Mouse (Mus musculus) hindlimb bud, embryonic 11.5 days (tissue): Measurements from ENCODE around the gene Dnah10.
"Not testable (repeated sequence)": the region's sequence is repeated elsewhere in the genome, so short reads cannot be mapped to it uniquely, and the experiment has no call there.

Experiments
- DNase-seq: peaks from one replicate; pipeline ENCODE4 v3.0.0-alpha.2; 2012; ENCODE audit warnings: low read depth, low spot score; ENCODE audit errors: extremely low spot score

Gene Dnah10

DNA sequence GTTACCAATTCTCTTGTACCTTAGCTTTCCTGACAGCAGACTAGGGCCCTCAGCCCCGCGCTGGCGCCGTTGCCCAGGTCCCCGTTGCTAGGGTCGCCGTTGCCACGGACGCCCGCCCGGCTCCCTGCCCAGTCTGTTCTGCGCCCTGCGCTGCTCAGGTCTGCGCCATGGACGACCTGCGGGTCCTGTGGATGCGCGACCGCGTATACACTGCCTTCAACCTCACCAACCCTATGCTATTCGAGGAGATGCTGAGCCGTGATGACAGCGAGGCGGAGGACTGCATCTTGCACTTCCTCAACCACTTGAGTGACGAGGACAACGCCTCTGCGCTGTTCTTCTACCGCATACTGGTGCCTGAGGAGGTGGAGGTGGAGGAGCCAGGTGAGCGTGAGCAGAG, at the start of gene Dnah10:
Gene Dnah10, plus strand, starts transcription at position 89 of the 400 bp plus-strand sequence.
- no peak for DNase-seq

DNA sequence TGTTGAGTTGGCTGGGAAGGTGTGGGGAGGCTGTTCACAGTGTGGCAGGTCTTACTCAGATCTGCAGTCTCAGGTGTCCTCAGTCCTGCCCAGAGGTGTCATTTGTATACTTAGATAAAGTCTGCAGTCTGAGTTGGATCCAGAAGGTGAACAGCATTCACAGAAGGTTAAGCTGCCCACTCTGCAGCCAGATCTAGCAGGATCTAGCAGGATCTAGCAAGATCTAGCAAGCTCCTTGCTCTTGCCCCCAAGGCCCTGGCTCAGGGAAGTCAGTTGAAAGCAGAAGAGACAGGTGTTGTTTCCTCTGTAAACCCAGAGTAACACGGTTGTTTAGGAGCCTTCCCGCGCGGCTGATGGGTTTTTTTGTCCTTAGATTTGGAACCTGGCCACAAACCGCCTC, 11.1 kb upstream of the Dnah10 start:
- no peak for DNase-seq

DNA sequence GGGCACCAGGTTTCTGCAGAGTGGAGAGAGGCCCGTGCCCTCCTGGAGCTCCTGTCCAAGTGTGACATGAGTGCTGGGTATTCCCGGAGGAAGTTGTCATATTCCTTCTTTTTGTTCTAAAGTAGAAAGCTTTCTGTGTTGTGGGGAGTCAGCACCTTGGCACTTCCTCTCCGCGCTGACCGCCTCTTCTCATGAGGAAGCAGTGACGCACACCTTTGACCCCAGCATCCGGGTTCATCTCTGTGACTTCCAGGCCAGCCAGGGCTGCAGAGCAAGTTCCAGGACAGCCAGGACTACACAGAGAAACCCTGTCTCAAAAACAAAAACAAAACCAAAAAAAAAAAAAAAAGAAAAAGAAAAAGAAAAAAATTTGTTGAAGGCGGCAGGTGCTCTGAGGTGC, 9.8 kb upstream of the Dnah10 start:
- no peak for DNase-seq

DNA sequence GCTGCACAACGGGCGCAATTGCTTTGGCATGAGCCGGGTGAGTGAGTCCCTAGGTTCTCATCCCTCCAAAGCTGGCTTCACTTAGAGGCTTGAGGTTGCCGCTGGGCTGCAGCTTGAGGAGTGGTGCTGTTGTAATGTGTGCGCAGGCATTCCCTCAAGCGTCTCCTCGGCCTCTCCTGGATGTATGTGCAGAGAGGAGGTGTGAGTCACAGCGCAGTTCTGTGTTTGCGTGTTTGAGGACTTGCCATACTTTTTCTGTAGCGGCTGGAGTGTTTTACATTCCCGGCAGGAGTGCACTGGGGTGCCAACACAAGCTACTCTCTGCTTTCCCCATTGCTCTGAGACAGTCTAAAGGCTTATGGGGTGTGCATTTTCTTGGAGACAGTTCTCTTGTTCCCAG, 6.9 kb upstream of the Dnah10 start:
- no peak for DNase-seq

DNA sequence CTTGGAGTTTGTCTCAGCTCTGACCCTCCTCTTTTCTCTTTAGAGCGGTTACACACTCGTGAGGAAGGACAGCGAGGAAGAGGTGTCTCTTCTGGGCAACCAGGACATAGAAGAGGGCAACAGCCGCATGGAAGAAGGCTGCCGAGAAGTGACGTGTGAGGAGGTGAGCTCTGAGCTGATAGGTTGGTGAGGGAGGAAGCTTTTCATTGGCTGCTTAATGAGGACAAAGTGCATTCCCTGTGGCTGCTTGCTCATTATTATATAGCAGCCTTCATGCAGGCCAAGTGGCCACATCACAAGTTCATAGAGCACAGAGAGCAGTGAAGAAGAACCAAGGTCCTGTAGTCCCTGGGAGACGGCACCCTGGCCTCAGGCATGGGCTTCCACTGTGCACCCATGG, 6.5 kb upstream of the Dnah10 start:
- DNase-seq = no peak

DNA sequence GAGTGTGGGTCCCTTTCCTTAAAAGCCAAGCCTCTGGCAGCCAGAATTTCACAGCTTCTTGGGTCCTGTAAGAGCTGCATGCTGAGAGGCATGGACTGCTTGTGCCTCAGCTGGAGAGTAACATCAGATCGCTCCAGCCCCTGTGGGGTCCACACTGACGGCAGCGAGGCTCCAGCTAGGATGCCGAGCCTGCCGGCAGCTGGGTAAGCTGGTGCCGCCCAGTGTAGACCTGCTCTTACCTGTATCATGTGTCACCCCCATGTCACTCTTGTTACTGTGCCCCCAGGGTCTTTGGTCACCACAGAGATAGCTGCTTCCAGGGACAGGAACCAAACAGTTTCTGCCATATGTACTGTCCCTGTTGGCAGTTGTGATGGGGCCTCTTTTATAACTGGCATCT, 1.8 kb upstream of the Dnah10 start:
- DNase-seq = no peak

DNA sequence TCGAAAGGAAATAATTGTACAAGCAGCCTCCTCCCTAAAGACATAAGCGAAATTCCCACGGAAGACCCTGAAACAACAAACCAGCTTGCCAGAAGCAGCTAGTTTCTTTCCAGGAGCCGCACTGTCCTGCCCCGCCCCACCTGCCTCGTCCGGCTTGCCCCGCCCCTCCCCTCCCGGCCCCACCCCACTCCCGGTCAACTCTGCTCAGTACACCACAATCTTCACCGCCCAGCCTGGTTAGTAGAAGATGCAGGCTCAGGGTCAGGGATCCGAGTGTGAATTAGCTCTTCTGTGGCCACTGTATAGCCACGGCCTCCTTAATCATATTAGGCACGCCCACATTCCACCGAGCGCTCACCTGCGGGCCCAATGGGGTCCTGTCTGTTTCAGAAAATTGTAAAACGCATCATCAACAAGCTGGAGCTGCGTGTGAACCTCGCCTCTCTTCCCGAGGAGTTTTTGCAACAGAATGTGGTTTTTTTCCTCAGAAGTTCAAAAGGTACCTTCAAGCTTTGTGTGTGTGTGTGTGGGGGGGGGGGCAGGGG, 4.8 kb downstream of the Dnah10 start:
- DNase-seq = no peak

DNA sequence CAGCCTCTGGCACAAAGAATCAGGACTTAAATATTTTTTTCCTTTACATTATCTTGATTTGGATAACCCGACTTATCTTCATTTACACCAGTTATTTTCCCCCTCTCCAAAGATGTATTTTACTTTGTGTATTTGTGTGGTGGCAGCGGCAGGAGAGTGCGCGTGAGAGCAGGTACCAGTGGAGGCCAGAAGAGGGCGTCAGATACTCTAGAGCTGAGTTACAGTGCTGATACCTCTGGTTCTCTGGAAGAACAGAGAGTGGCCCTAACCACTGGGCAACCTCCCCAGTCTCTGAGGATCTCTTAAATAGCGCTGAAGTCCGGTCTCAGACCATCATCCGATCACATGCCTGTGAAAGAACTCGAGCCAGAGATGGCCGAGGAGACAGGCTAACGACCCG, 9.1 kb downstream of the Dnah10 start:
- no peak for DNase-seq

DNA sequence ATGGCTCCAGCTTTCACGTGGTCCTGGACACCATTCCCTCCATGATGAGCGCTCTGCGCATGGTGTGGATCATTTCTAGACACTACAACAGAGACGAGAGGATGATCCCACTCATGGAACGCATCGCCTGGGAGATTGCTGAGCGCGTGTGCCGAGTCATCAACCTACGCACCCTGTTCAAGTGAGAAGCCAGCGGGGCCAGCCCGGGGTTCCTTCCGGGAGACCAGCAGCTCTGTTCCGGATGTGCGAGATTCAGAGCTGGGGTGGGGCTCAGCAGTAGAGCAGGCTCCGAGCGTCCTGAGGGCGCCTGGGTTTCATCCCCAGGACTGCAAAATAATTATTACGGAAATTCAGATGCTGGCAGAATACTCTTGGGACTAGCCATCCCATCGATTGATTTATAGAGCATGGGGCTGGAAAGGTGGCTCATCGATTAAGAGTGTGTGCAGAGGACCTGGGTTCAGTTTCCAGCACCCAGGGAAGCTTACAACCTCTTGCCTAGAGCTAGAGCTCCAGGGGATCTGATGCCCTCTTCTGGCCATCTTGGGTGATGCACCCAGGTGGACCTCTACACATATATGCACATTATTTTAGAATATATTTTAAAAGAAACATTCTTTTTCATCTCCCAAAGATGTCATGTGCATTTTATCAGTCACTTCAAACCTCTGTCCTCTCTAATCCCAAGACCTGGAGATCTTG, 17.2 kb downstream of the Dnah10 start:
- no peak for DNase-seq

DNA sequence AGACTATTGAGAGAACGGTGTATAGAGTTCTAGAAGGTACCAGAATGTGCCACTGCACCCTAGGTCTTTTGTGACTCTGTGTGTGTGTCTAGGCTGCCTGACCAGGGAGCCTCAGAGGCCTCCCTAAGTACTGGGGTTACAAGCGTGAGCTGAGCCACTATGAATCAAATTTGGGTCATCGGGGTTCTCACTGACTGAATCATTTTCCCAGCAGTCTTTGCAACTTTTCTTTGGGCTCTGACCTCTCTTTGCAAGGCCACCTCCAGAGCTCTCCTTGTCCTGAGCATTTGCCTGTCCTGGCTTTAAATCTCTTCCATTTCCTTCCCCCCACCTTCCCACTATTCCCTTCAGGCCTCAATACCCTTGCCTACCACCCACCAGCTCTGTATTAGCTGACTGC, 19.0 kb downstream of the Dnah10 start:
- DNase-seq = no peak

DNA sequence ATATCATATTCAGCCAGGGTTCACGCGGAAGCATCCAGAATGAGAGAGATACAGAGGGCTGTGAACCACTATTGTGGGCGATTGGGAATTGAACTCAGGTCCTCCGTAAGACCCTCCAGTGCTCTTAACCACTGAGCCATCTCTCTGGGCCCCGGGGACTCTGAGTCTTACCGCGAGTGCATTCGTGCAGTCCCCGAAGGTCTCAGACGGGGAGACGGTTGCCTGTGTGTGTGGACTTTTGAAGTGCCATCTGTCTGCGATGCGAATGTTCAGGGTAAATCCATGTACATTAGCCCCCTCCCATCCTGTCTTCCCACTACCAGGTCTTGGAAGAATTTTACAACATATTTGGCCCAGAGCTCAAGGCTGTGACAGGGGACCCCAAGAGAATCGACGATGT, 21.3 kb downstream of the Dnah10 start:
- DNase-seq = no peak

DNA sequence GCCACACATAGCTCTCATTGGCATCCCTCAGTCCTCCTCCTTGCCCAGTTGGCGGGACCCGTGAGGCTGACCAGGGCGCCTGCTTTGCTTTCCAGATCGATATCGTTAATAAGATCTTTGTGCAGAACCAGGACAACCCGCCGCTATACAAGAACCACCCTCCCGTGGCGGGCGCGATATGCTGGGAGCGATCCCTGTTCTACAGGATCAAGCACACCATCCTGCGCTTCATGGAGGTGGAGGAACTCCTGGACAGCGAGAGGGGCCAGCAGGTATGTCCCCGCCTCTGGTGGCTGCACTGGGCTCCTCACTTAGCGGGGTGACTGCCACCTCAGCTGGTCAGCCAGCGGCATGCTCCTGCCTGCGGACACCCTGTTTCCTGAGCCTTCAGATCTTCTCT, 23.4 kb downstream of the Dnah10 start:
- DNase-seq = no peak

DNA sequence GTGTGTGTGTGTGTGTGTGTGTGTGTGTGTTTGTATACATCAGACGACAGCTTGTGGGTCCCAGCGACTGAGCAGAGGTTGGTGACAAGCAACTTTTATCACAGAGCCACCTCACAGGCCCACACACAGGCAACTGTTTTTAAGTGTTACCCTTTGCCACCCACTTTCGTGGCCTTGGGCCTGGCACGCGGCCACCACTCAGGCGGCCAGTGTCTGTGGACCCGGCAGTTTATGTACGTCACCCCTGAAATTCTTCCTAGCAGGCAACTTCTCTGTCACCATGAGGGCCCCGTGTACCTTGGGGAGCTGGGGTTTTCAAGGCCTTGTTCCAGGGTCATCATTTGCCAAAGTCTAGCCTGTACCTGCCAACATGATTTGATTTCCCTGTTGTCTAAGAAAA, 26.8 kb downstream of the Dnah10 start:
- DNase-seq = no peak

DNA sequence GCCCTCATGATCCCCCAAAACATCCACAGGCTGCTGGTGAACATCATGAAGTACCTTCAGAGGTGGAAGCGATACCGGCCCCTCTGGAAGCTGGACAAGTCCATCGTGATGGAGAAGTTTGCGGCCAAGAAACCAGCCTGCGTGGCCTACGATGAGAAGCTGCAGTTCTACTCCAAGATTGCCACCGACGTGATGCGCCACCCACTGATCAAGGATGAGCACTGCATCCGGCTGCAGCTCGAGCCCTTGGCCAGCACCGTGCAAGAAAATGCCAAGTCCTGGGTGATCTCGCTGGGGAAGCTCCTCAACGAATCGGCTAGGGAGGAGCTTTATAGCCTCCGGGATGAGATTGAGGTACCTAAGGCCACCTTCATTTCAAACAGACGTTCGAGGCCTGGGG, 36.1 kb downstream of the Dnah10 start:
- no peak for DNase-seq

DNA sequence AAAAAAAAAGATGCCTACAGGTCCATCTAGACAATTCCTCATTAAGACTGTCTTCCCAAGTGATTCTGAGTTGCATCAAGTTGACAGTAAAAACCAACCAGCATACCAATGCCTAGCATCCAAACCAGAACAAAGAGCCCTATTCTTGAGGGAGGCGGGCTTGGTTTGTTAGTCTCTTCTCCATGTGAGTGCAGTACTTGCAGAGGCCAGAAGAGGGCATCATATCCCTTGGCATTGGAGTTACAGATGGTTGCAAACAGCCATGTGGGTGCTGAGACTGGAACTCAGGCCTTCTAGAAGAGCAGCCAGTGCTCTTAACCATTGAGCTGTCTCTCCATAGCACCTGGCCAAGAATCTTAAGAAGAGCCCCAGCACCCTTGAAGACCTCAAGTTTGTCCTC, 36.9 kb downstream of the Dnah10 start:
- DNase-seq = no peak

DNA sequence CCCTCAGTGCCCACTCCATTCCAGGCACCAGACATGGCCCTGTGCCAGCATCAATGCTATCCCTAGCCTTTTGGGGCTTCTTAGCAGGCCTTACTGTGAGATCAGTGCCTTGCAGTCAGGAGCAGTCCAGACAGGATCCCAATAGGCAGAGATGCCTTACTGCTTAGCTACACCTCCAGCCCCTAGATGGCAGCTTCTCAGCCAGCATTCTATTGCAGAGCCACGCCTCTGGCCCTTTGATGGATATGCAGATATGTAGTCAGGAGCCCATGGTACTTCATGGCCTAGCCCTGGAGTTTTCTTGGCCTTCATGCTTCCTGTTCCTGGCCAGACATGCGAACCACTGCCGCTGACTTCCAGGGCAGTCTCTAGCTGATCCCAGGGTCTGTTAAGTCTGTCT, 49.7 kb downstream of the Dnah10 start:
- DNase-seq = no peak

DNA sequence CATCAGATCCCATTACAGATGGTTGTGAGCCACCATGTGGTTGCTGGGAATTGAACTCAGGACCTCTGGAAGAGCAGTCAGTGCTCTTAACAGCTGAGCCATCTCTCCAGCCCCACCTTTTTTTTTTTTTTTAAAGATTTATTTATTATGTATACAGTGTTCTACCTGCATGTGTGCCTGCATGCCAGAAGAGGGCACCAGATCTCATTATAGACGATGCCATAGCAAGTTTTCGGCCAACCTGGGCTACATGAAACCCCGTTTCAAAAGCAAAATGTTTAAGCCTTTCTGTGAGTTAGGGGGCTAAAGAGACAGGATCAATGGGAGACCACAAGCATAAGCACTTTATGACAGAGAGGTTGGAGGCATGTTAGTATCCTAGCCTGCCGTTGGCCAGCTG, 51.4 kb downstream of the Dnah10 start:
- DNase-seq = not testable (repeated sequence)

DNA sequence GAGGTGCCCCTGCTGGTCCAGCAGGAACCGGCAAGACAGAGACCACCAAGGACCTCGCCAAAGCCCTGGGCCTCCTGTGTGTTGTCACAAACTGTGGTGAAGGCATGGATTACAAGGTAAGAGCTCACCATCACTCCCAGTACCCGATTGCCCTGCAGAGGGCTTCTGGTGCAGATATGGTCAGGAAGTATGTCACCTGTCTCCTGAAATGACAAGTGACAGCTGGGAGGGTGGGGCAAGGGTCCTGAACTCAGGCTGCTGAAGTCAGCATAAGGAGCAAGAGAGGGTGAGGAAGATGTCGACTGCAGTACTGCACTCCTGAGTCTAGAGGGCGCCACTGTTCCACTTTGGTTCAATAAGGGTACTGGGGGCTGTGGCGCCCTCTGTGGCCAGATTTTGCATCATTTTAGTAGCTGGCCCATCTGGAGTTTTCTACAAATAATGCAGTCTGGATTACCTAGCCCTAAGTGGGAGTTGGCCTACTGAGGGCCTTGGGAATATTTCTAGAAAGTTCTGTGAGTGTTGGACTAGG, 52.4 kb downstream of the Dnah10 start:
- peak; percentile 16 for DNase-seq

DNA sequence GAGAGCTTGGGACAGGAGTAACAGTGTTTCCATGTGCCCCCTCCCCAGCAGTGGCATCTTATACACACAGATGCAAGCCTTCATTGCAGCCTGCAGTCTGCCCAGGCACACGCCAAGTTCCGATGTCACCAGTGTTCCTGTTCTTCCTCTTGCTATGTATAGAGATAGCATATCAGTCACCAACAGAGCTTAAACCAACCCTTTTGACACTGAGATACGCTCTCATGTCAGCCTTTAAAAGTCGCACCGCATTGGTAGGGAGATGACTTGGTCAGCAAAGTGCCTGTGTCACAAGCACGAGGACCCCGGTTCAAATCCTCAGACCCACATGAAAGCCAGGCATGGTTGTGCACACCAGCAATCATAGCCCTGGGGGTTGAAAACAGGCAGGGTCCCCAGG, 55.0 kb downstream of the Dnah10 start:
- no peak for DNase-seq

DNA sequence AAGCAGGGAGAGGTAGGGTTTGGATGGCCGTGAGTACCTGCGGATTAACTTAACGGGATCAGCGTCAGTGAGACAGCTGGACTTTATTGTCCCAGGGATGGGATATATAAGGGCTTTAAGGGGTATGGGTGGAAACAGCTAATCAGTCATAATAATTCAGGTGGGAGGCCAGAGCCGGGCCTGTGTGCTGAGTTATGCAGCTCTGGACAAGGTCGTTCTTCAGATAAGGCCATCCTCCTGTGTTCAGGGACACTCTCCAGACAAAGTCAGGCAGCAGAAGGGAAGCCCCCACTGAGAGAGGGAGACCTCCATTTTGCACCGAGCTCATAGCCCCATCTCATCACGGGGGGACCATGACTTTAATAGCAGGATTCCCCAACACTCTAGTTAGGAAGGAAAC, 56.8 kb downstream of the Dnah10 start:
- DNase-seq = no peak

DNA sequence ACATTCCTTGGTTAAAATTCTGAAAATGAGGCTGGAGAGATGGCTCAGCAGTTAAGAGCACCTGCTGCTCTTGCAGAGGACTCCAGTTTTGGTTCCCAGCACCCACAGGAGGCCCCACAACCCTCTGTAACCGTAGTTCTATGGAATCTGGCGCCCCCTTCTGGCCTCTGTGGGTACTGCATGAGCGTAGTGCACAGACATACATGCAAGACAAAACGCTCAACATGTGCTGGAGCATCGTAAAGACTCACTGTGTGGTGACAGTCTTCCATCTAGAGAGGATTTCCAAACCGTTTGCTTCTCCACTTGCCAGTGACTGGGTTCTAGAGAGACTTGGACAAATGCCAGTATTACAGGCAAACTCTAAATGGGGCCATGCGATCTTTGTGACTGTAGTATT, 60.8 kb downstream of the Dnah10 start:
- no peak for DNase-seq

DNA sequence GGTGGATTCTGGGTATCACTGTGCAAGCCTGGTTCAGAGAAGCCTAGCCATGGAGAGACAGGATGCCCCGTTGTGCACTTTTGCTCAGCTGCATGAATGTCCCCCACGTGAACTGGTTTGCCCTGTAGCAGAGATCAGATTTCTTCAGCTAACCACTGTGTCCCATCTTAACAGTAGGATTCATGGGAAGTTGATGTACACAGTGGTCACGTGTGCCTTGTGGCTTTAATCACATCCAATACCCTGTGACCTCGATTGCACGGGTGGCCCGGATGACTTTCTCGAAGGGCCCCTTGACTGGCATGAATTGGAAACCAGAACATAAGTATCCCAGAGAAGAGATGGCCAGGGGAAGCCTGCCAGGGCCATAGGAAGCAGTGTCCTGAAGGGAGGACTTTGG, 67.2 kb downstream of the Dnah10 start:
- DNase-seq = no peak
